Mouse (Mus musculus) brown adipose tissue, adult 24 weeks (tissue): ENCODE data around the gene Wdr18. TPM values are rescaled to one million over a fixed set of nuclear protein-coding genes. Genes with fewer than 3 reads are reported as not detected.

Experiments used
- H3K27ac ChIP-seq: fragments of 200-500 bp; replicated peaks from 2 replicates; pipeline ENCODE4 v1.5.1; 2012; ENCODE audit warnings: low read depth, mild to moderate bottlenecking, low read length
- H3K4me1 ChIP-seq: fragments of 200-500 bp; 2 replicates; pipeline ENCODE4 v1.6.1; 2012; ENCODE audit warnings: low read length, mixed read lengths; ENCODE audit not compliant: control insufficient read depth, insufficient read depth, insufficient read length
- H3K4me3 ChIP-seq: fragments of 200-500 bp; 2 replicates; pipeline ENCODE4 v1.5.1; 2012; ENCODE audit warnings: low read depth, mild to moderate bottlenecking, low read length, moderate library complexity; ENCODE audit not compliant: insufficient read depth
- polyA plus RNA-seq: library from polyadenylated mRNA; stranded (reverse); fragments of >200 nt; gene quantifications from 2 replicates; pipeline ENCODE4 v1.2.4, GENCODE M21; 2012; ENCODE audit not compliant: missing spikeins, insufficient read depth, insufficient read length

Wdr18 gene
- polyA plus RNA-seq, 1 experiment = 25.6 TPM

GRCm38 (mm10) chr10:79933861-79934260 is 26.1 kb upstream of the Wdr18 start:
- Histone ChIP-seq H3K4me1 (peaks cover 42% of the 10 kb centered on the region), H3K4me3 (no peak overlapping the region), H3K27ac (peak overlapping the region; percentile 9; the same call in 1 of the 2 replicates)

GRCm38 (mm10) chr10:79934272-79934721 is 25.7 kb upstream of the Wdr18 start:
- Histone ChIP-seq H3K27ac (peak overlapping the region; percentile 9; the same call in 1 of the 2 replicates), H3K4me3 (no peak overlapping the region), H3K4me1 (peaks cover 42% of the 10 kb centered on the region)

- Histone ChIP-seq H3K4me3 (no peak overlapping the region), H3K27ac (no peak overlapping the region), H3K4me1 (peaks cover 40% of the 10 kb centered on the region)
These were observed 25.0 kb upstream of the Wdr18 start for GRCm38 (mm10) chr10:79934794-79935569.

- Histone ChIP-seq H3K4me3 (peak overlapping the region; percentile 19; the same call in 1 of the 2 replicates), H3K27ac (0 out of 2 replicates have a peak overlapping the region, but pooled peaks have one; percentile 13), H3K4me1 (peaks cover 40% of the 10 kb centered on the region)
These were observed 23.6 kb upstream of the Wdr18 start for GRCm38 (mm10) chr10:79936284-79936910.

GRCm38 (mm10) chr10:79936911-79937441 is 23.0 kb upstream of the Wdr18 start:
- H3K4me3 ChIP-seq = peak overlapping the region; percentile 19; the same call in 1 of the 2 replicates
- peaks cover 38% of the 10 kb centered on the region for H3K4me1 ChIP-seq

GRCm38 (mm10) chr10:79937775-79938526 is 22.0 kb upstream of the Wdr18 start:
- H3K4me3 ChIP-seq = no peak overlapping the region

More at GRCm38 (mm10) chr10:79936911-79937441, 23.0 kb upstream of the Wdr18 start:
- no peak overlapping the region for H3K27ac ChIP-seq

GRCm38 (mm10) chr10:79940749-79941148 is 19.2 kb upstream of the Wdr18 start:
- Histone ChIP-seq H3K27ac (no peak overlapping the region), H3K4me3 (no peak overlapping the region), H3K4me1 (peaks cover 11% of the 10 kb centered on the region)

More at GRCm38 (mm10) chr10:79937775-79938526, 22.0 kb upstream of the Wdr18 start:
- peaks cover 29% of the 10 kb centered on the region for H3K4me1 ChIP-seq
- no peak overlapping the region for H3K27ac ChIP-seq

GRCm38 (mm10) chr10:79942988-79943387 is 17.0 kb upstream of the Wdr18 start:
- Histone ChIP-seq H3K4me3 (no peak overlapping the region), H3K27ac (no peak overlapping the region), H3K4me1 (no peaks in the 10 kb centered on the region)

- no peak overlapping the region for H3K27ac ChIP-seq
- no peaks in the 10 kb centered on the region for H3K4me1 ChIP-seq
- H3K4me3 ChIP-seq = no peak overlapping the region
These were observed 16.5 kb upstream of the Wdr18 start for GRCm38 (mm10) chr10:79943471-79943901.

- no peaks in the 10 kb centered on the region for H3K4me1 ChIP-seq
- H3K4me3 ChIP-seq = no peak overlapping the region
- no peak overlapping the region for H3K27ac ChIP-seq
These were observed 14.3 kb upstream of the Wdr18 start for GRCm38 (mm10) chr10:79945507-79946234.

- no peak overlapping the region for H3K27ac ChIP-seq
- no peak overlapping the region for H3K4me3 ChIP-seq
- no peaks in the 10 kb centered on the region for H3K4me1 ChIP-seq
These were observed 13.1 kb upstream of the Wdr18 start for GRCm38 (mm10) chr10:79946752-79947322.

GRCm38 (mm10) chr10:79947502-79947901 is 12.4 kb upstream of the Wdr18 start:
- H3K27ac ChIP-seq = no peak overlapping the region
- no peak overlapping the region for H3K4me3 ChIP-seq
- H3K4me1 ChIP-seq = no peaks in the 10 kb centered on the region

- Histone ChIP-seq H3K4me1 (no peaks in the 10 kb centered on the region), H3K27ac (no peak overlapping the region), H3K4me3 (no peak overlapping the region)
These were observed 10.1 kb upstream of the Wdr18 start for GRCm38 (mm10) chr10:79949873-79950272.

- H3K4me3 ChIP-seq = no peak overlapping the region
- no peak overlapping the region for H3K27ac ChIP-seq
- H3K4me1 ChIP-seq = no peaks in the 10 kb centered on the region
These were observed 9.3 kb upstream of the Wdr18 start for GRCm38 (mm10) chr10:79950661-79951060.
